Mouse (Mus musculus) midbrain, embryonic 16.5 days (tissue): ENCODE results near the gene Ccdc172. TPM values are rescaled to one million over a fixed set of nuclear protein-coding genes. Genes with fewer than 3 reads are reported as not detected.

ENCODE experiments used
- ATAC-seq: fragments of 200-750 bp; cut with Nextera tagmentation; 2 replicates; pipeline ENCODE4 v1.8.0; 2017; ENCODE audit warnings: moderate TSS enrichment
- H3K27ac ChIP-seq: fragments of 300-500 bp; sonication (generic); 2 replicates; pipeline ENCODE4 v1.5.1; 2014; ENCODE audit warnings: mild to moderate bottlenecking, low read length, mixed read lengths
- H3K27me3 ChIP-seq: fragments of 300-500 bp; sonication (generic); 2 replicates; pipeline ENCODE4 v1.6.1; 2014; ENCODE audit warnings: low read depth, low read length, mixed read lengths; ENCODE audit not compliant: control insufficient read depth, insufficient read depth
- H3K36me3 ChIP-seq: fragments of 300-500 bp; sonication (generic); 2 replicates; pipeline ENCODE4 v1.6.1; 2014; ENCODE audit warnings: mild to moderate bottlenecking, low read length, moderate library complexity, mixed read lengths; ENCODE audit not compliant: control insufficient read depth, insufficient read depth
- H3K4me1 ChIP-seq: fragments of 300-500 bp; sonication (generic); 2 replicates; pipeline ENCODE4 v1.6.1; 2014; ENCODE audit warnings: mild to moderate bottlenecking, low read length, mixed read lengths; ENCODE audit not compliant: control insufficient read depth, insufficient read depth
- H3K4me2 ChIP-seq: fragments of 300-500 bp; sonication (generic); 2 replicates; pipeline ENCODE4 v1.6.1; 2014; ENCODE audit warnings: mild to moderate bottlenecking, low read length, mixed read lengths
- H3K4me3 ChIP-seq: fragments of 300-500 bp; sonication (generic); 2 replicates; pipeline ENCODE4 v1.5.1; 2014; ENCODE audit warnings: low read depth, mild to moderate bottlenecking, low read length, moderate library complexity, mixed read lengths
- H3K9ac ChIP-seq: fragments of 300-500 bp; sonication (generic); 2 replicates; pipeline ENCODE4 v1.6.1; 2014; ENCODE audit warnings: low read depth, low read length, mixed read lengths
- H3K9me3 ChIP-seq: fragments of 300-500 bp; sonication (generic); replicated peaks from 2 replicates; pipeline ENCODE4 v1.6.1; 2014; ENCODE audit warnings: mild to moderate bottlenecking, low read length, mixed read lengths; ENCODE audit not compliant: control insufficient read depth, poor library complexity, severe bottlenecking
- WGBS: fragments of 180-500 bp; shearing (Covaris S2); extraction: QIAGEN DNeasy Blood & Tissue Kit; methylation state at CpG from one replicate; pipeline ENCODE4 v1.1.7; 2014; 5-methylcytosine and 5-hydroxymethylcytosine counted together
- polyA plus RNA-seq: library from polyadenylated mRNA; unstranded; fragments of >200 nt; fragmentation: Nextera tagmentation; extraction: Ambion mirVana; gene quantifications from 2 replicates; pipeline ENCODE4 v1.2.1, GENCODE M21; 2015

Gene Ccdc172
- not detected in 2 replicates for polyA plus RNA-seq

- Histone ChIP-seq H3K36me3 (no peaks in the 10 kb centered on the region), H3K4me2 (no peak within 1 kb of the TSS), H3K4me1 (no peaks in the 10 kb centered on the region), H3K27ac (no peak within 1 kb of the TSS), H3K9ac (no peak within 1 kb of the TSS), H3K27me3 (no peaks in the 10 kb centered on the region), H3K4me3 (no peak within 1 kb of the TSS), H3K9me3 (no peaks in the 10 kb centered on the region)
- no peak for ATAC-seq
- 94% methylated on average over 17 of the region's 17 CpGs for WGBS
Measured at GRCm38 (mm10) chr19:58511818-58512217, at the start of gene Ccdc172. Gene Ccdc172 (plus strand): TSS chr19:58511993.

- Histone ChIP-seq H3K9ac (no peak overlapping the region), H3K4me2 (no peak overlapping the region), H3K27me3 (no peaks in the 10 kb centered on the region; the same call in 1 of the 2 replicates), H3K27ac (no peak overlapping the region), H3K9me3 (no peaks in the 10 kb centered on the region), H3K4me3 (no peak overlapping the region), H3K36me3 (no peaks in the 10 kb centered on the region), H3K4me1 (peaks cover 8% of the 10 kb centered on the region; the same call in 1 of the 2 replicates)
- WGBS, result 66% methylated on average over 3 of the region's 3 CpGs
- ATAC-seq, result no peak
Measured at GRCm38 (mm10) chr19:58463755-58464154, 48.0 kb upstream of the Ccdc172 start.

DNA sequence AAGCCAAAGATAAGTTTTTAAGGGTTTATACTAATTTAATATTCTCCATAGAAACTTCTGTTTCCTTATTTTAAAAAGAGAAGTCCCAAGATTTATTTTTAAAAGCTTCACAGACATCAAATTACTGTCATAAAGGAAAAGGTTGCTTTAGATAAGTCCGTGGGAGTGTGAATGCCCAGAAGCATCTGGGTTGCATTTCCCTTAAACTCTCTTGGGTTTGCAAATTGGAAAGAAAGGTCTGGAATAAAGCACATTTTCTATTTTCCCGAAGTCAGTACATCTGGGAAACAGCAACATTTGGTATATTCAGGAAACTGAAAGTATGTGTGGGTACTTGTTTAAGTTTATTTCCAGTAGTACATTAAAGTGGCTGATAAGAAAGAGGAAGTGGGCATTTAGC is 43.5 kb upstream of the Ccdc172 start:
- Histone ChIP-seq H3K27ac (no peak overlapping the region), H3K27me3 (no peaks in the 10 kb centered on the region), H3K9me3 (no peaks in the 10 kb centered on the region), H3K4me2 (no peak overlapping the region), H3K9ac (no peak overlapping the region), H3K4me1 (peaks cover 3% of the 10 kb centered on the region; the same call in 1 of the 2 replicates), H3K4me3 (no peak overlapping the region), H3K36me3 (no peaks in the 10 kb centered on the region)
- no peak for ATAC-seq
- 67% methylated on average over 2 of the region's 2 CpGs for WGBS

DNA sequence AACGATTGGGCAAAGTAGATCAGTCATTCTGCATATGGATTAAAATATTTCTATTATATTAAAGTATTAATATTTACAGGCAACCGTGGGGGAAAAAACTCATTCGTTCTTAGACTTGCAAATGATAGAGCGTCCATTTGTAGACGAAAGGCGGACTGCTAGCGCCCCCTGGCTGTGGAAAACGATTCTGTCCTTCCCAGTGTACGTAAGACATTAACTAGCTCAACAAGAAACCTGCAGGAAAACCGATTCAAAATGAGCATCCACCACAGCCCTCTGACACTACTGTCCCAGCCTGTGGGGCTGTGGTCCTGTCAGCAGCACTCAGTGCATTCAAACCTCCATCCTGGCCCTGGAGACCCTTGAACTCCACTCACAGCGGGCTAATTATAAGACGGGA is 42.4 kb upstream of the Ccdc172 start:
- H3K4me2 ChIP-seq, result no peak overlapping the region
- H3K9ac ChIP-seq, result no peak overlapping the region

GRCm38 (mm10) chr19:58474251-58474650 is 37.5 kb upstream of the Ccdc172 start:
- Histone ChIP-seq H3K4me1 (no peaks in the 10 kb centered on the region), H3K27ac (no peak overlapping the region), H3K27me3 (no peaks in the 10 kb centered on the region), H3K4me3 (no peak overlapping the region), H3K9ac (no peak overlapping the region), H3K36me3 (no peaks in the 10 kb centered on the region), H3K9me3 (no peaks in the 10 kb centered on the region), H3K4me2 (no peak overlapping the region)
- no peak for ATAC-seq
- WGBS, result 93% methylated on average over 3 of the region's 3 CpGs

More for the DNA sequence above, 42.4 kb upstream of the Ccdc172 start:
- Histone ChIP-seq H3K4me1 (peaks cover 3% of the 10 kb centered on the region; the same call in 1 of the 2 replicates), H3K27me3 (no peaks in the 10 kb centered on the region), H3K36me3 (no peaks in the 10 kb centered on the region), H3K9me3 (no peaks in the 10 kb centered on the region), H3K27ac (no peak overlapping the region), H3K4me3 (no peak overlapping the region)
- 13% methylated on average over 12 of the region's 12 CpGs for WGBS
- peak; percentile 75; the same call in 1 of the 2 replicates for ATAC-seq

- Histone ChIP-seq H3K9ac (no peak overlapping the region), H3K4me2 (no peak overlapping the region), H3K9me3 (peaks cover 6% of the 10 kb centered on the region; the same call in 1 of the 2 replicates), H3K27me3 (no peaks in the 10 kb centered on the region), H3K4me3 (no peak overlapping the region), H3K36me3 (no peaks in the 10 kb centered on the region), H3K4me1 (no peaks in the 10 kb centered on the region), H3K27ac (no peak overlapping the region)
- 93% methylated on average over 9 of the region's 9 CpGs for whole genome bisulfite sequencing
- ATAC-seq, result no peak
Measured at GRCm38 (mm10) chr19:58482373-58482977, 29.3 kb upstream of the Ccdc172 start.

DNA sequence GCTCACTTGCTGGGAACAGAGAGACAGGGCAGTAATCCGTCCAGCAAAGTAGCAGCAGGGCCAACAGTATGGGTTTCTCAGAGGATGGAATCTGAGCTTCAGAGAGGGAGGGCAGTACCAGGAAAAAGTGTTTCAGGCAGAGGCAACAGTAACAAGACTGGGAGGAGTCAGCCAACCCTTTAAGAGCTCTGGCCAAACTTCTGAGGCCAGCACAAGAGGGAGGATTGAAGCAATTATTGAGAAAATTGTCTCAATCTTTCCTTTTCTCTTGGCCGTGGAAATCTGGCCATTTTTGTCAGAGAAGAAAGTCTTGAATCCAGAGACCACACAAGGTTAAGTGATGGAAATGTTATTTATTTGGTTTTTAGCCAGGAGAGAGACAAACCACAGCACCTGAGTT is 25.1 kb upstream of the Ccdc172 start:
- no peak overlapping the region for H3K4me2 ChIP-seq
- H3K4me1 ChIP-seq, result no peaks in the 10 kb centered on the region
- no peak overlapping the region for H3K27ac ChIP-seq
- no peak overlapping the region for H3K9ac ChIP-seq
- H3K9me3 ChIP-seq, result peaks cover 3% of the 10 kb centered on the region; the same call in 1 of the 2 replicates
- H3K36me3 ChIP-seq, result no peaks in the 10 kb centered on the region
- ATAC-seq, result no peak
- H3K27me3 ChIP-seq, result no peaks in the 10 kb centered on the region
- H3K4me3 ChIP-seq, result no peak overlapping the region
- 58% methylated on average over 2 of the region's 2 CpGs for WGBS

DNA sequence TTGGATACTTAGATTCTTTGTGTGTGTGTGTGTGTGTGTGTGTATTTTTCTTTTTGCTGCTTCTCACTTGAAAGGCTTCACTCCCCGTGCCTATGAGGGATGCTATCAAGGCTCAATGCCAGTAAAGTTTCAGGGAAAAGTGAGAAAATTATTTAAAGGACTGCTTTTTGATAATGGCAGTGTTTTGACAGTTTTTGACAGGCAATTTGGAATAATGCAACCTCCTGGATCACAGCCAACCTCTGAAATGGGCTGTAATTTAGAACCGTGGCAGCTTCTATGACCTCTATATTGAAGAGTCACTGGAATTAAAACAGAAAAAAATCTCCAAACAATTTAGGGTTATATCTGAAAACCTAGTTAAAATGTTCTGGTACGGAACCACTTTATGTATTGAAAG is 14.7 kb upstream of the Ccdc172 start:
- no peak overlapping the region for H3K4me2 ChIP-seq
- H3K27ac ChIP-seq, result no peak overlapping the region
- H3K4me3 ChIP-seq, result no peak overlapping the region
- H3K27me3 ChIP-seq, result no peaks in the 10 kb centered on the region
- ATAC-seq, result no peak
- WGBS, result 54% methylated on average over 3 of the region's 3 CpGs
- H3K9me3 ChIP-seq, result no peaks in the 10 kb centered on the region
- H3K4me1 ChIP-seq, result peaks cover 12% of the 10 kb centered on the region; the same call in 1 of the 2 replicates
- no peaks in the 10 kb centered on the region for H3K36me3 ChIP-seq
- no peak overlapping the region for H3K9ac ChIP-seq

DNA sequence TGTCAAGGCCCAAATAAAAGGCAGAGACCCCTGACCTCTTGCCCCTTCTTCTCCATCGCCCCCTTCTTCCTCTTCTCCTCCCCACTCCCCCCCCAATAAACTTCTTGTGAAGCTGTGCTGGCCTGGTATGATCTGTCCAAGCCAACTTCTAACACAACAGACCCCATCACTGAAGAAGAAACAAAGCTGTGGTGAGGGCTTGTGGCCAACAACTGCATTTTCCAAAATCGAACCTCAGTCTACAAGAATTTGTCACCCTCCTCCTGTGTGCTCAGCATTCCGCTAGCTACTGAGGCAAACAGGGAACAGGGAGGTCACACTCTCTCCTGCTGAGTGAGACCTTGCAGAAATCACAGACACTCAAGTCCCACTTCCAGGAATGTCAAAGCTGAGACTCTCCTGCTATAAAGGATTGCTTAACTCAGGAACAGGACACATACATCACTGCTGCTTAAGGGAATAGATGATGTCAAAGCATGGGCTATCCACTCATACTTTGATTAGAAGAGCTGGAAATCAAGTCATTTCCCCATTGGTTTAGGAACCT is 12.3 kb upstream of the Ccdc172 start:
- Histone ChIP-seq H3K4me3 (no peak overlapping the region), H3K9ac (no peak overlapping the region), H3K9me3 (no peaks in the 10 kb centered on the region), H3K4me1 (peaks cover 12% of the 10 kb centered on the region; the same call in 1 of the 2 replicates), H3K4me2 (no peak overlapping the region), H3K27ac (no peak overlapping the region), H3K27me3 (no peaks in the 10 kb centered on the region), H3K36me3 (no peaks in the 10 kb centered on the region)
- WGBS, result 64% methylated on average over 3 of the region's 3 CpGs
- ATAC-seq, result no peak
